Mouse (Mus musculus) G1E (cell line): ENCODE measurements around the gene Daam1. TPM values are rescaled to one million over a fixed set of nuclear protein-coding genes. Genes with fewer than 3 reads are reported as not detected.

ENCODE experiments used
- ATAC-seq: 2 replicates; pipeline ENCODE4 v1.8.0; 2016; ENCODE audit warnings: mild to moderate bottlenecking; ENCODE audit not compliant: insufficient number of reproducible peaks, poor library complexity, low FRiP score, severe bottlenecking; ENCODE audit errors: extremely low read depth
- DNase-seq: peaks from one replicate; pipeline ENCODE4 v3.0.0; 2012; ENCODE audit warnings: low spot score
- H3K27me3 ChIP-seq: 2 replicates; pipeline ENCODE4 v1.6.1; 2012; ENCODE audit warnings: mild to moderate bottlenecking, low read length, inconsistent platforms; ENCODE audit not compliant: insufficient read depth
- H3K36me3 ChIP-seq: replicated peaks from 2 replicates; pipeline ENCODE3; 2012; ENCODE audit warnings: mild to moderate bottlenecking, inconsistent platforms
- H3K4me1 ChIP-seq: 2 replicates; pipeline ENCODE4 v1.6.1; 2012; ENCODE audit warnings: low read depth, low read length, inconsistent platforms, mixed read lengths; ENCODE audit not compliant: insufficient read depth
- H3K4me3 ChIP-seq: 2 replicates; pipeline ENCODE4 v1.5.1; 2012; ENCODE audit warnings: low read depth, mild to moderate bottlenecking, inconsistent platforms, low read length, moderate library complexity, mixed read lengths
- H3K9me3 ChIP-seq: replicated peaks from 2 replicates; pipeline ENCODE4 v1.6.1; 2012; ENCODE audit warnings: inconsistent platforms
- CTCF ChIP-seq: IDR thresholded peaks from 2 replicates; pipeline ENCODE4 v1.5.1; 2012; ENCODE audit warnings: low read depth, low read length, inconsistent platforms, mixed read lengths
- GATA1 ChIP-seq: IDR thresholded peaks from 2 replicates; pipeline ENCODE4 v1.6.1; 2012; ENCODE audit warnings: borderline replicate concordance, low read length, inconsistent platforms, mixed read lengths
- GATA2 ChIP-seq: IDR thresholded peaks from 2 replicates; pipeline ENCODE4 v1.6.1; 2012; ENCODE audit warnings: low read depth, low read length, inconsistent platforms, borderline replicate concordance
- POLR2AphosphoS5 ChIP-seq: IDR thresholded peaks from 2 replicates; pipeline ENCODE4 v1.6.1; 2012; ENCODE audit warnings: low read depth, low read length, inconsistent platforms; ENCODE audit not compliant: insufficient replicate concordance
- TAL1 ChIP-seq: conservative IDR thresholded peaks from 2 replicates; pipeline ENCODE4 v1.6.1; 2012; ENCODE audit warnings: low read depth, low read length, inconsistent platforms, mixed read lengths
- polyA plus RNA-seq: library from polyadenylated mRNA; stranded (reverse); fragments of >175 nt; gene quantifications from 2 replicates; pipeline ENCODE4 v1.2.3, GENCODE M21; 2012
- total RNA-seq, 2 experiments: library from RNA; stranded (forward) in 1 of 2; stranded (reverse) in 1 of 2; fragments of 200-1000 nt in 1 of 2; fragments of >200 nt in 1 of 2; fragmentation: Nextera tagmentation in 1 of 2; gene quantifications; 2 replicates each; pipeline ENCODE4 v1.2.3; 2014 to 2017

Gene Daam1
- total and polyA plus RNA-seq, 3 experiments, result 19.8 to 69.8 (median 57.3) TPM

GRCm38 (mm10) chr12:71888370-71888769 lies 57.5 kb downstream of the Daam1 start:
- no peak for TF ChIP-seq GATA1
- TF ChIP-seq POLR2AphosphoS5, result no peak
- no peak for TF ChIP-seq GATA2
- no peak for TF ChIP-seq TAL1
- no peak for TF ChIP-seq CTCF
- H3K27me3 ChIP-seq, result no peaks in the 10 kb centered on the region
- ATAC-seq (no peak), DNase-seq (no peak)
- H3K36me3 ChIP-seq, result peaks cover 54% of the 10 kb centered on the region
- no peaks in the 10 kb centered on the region for H3K9me3 ChIP-seq
- H3K4me3 ChIP-seq, result no peak overlapping the region; the same call in 1 of the 2 replicates
- peaks cover 75% of the 10 kb centered on the region for H3K4me1 ChIP-seq

GRCm38 (mm10) chr12:71889266-71889665 lies 58.4 kb downstream of the Daam1 start:
- no peaks in the 10 kb centered on the region for H3K9me3 ChIP-seq
- ATAC-seq (no peak), DNase-seq (no peak)
- H3K4me1 ChIP-seq, result peaks cover 77% of the 10 kb centered on the region
- no peak overlapping the region; the same call in 1 of the 2 replicates for H3K4me3 ChIP-seq
- H3K27me3 ChIP-seq, result no peaks in the 10 kb centered on the region
- TF ChIP-seq POLR2AphosphoS5, result no peak
- TF ChIP-seq CTCF, result no peak
- TF ChIP-seq TAL1, result no peak
- no peak for TF ChIP-seq GATA1
- TF ChIP-seq GATA2, result no peak
- peaks cover 54% of the 10 kb centered on the region for H3K36me3 ChIP-seq

DNA sequence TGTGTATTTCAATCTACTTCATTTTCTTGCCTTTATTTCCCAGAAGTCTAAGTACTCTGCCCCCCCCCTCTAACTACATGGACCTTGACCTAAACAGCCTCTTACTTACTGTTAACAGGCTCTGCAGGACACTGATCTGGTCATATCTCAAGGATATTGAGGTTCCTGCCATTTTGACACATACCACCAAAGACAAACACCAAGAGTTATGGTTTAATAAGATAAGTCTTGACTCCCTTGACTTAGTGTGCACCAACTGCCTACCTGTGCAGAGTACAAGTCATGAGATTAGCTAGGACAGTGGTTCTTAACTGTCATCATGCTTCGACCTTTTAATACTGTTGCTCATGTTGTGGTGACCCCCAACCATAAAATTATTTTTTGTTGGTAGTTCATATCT lies 59.4 kb downstream of the Daam1 start:
- Histone ChIP-seq H3K9me3 (no peaks in the 10 kb centered on the region), H3K27me3 (no peaks in the 10 kb centered on the region), H3K4me3 (no peak overlapping the region), H3K36me3 (peaks cover 52% of the 10 kb centered on the region), H3K4me1 (peaks cover 79% of the 10 kb centered on the region)
- DNase-seq (no peak), ATAC-seq (no peak)
- TF ChIP-seq POLR2AphosphoS5, result no peak
- no peak for TF ChIP-seq GATA2
- TF ChIP-seq CTCF, result no peak
- TF ChIP-seq GATA1, result no peak
- no peak for TF ChIP-seq TAL1

DNA sequence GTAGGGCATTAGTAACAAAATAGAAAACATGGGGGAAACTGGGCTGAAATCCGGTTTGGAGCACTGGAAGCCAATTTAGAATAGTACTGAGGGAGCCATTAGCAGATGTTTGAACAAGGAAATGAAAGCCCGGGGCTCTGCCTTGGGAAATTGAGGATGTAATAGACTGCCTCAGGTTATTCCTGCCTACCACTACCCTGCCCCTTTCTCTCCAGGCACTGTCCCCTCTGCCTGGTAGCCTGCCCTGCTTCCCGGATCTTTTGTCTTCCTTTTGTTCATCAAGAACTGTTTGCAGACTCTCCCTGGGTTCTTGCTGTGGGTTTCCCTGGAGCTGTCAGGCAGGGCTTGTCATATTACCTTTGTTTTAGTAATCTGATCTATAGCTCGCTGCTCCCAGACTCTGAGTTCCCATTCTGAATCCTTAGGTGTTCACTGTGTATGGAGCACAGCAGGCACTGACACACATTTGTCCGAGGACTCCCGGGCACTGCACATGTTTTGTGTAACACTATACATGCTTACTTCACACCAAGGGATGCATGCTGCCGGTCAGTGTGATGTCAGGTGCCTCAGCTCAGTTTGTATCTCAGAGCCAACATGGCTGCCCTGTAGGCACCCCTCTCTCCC lies 61.0 kb downstream of the Daam1 start:
- DNase-seq (no peak), ATAC-seq (no peak)
- TF ChIP-seq GATA2 (no peak), POLR2AphosphoS5 (no peak), CTCF (no peak), TAL1 (no peak), GATA1 (no peak)
- Histone ChIP-seq H3K4me1 (peaks cover 83% of the 10 kb centered on the region), H3K9me3 (no peaks in the 10 kb centered on the region), H3K4me3 (no peak overlapping the region), H3K36me3 (peaks cover 53% of the 10 kb centered on the region), H3K27me3 (no peaks in the 10 kb centered on the region)

DNA sequence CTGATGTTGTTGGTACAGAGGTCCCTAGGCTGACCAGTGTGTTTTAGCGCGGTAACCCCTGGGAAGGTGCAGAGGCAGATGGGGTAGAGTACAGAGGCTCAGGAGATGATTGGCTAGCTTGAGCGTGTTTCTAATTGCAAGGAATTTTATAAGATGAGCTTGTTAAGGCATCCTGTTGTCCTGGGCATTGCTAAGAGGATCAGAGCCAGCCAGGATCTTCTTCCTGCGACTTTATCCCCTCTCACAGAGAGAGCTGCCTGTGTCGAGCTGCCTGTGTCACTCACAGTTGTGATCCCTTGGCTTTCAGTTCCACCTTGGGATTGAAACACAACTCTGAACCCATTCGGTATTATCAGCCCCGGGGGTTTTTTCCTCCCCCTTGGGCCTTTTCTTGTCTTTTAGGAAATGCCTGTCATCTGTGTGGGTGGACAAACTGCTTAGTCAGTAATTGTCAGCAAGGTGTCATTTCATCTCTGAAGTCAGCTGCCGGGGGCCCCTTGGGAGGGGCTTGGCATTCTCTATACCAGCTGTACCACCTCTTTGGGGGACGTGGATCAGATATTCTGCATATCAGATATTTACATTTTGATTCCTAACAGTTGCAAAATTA lies 62.2 kb downstream of the Daam1 start:
- TF ChIP-seq GATA2, result no peak
- TF ChIP-seq GATA1, result no peak
- no peak for TF ChIP-seq TAL1
- TF ChIP-seq CTCF, result no peak
- no peak for TF ChIP-seq POLR2AphosphoS5
- Histone ChIP-seq H3K4me1 (peaks cover 83% of the 10 kb centered on the region), H3K4me3 (no peak overlapping the region; the same call in 1 of the 2 replicates)

GRCm38 (mm10) chr12:71898231-71898630 lies 67.4 kb downstream of the Daam1 start:
- TF ChIP-seq POLR2AphosphoS5, result no peak
- no peak for TF ChIP-seq CTCF
- no peak for TF ChIP-seq GATA1
- TF ChIP-seq GATA2, result no peak
- no peak for TF ChIP-seq TAL1
- Histone ChIP-seq H3K4me1 (peaks cover 87% of the 10 kb centered on the region), H3K36me3 (peaks cover 76% of the 10 kb centered on the region), H3K9me3 (peaks cover 6% of the 10 kb centered on the region), H3K27me3 (no peaks in the 10 kb centered on the region), H3K4me3 (no peak overlapping the region)
- no peak for DNase-seq
- no peak for ATAC-seq

More for the DNA sequence above, 62.2 kb downstream of the Daam1 start:
- no peaks in the 10 kb centered on the region for H3K27me3 ChIP-seq
- peak; percentile 59 for DNase-seq
- H3K9me3 ChIP-seq, result no peaks in the 10 kb centered on the region
- peaks cover 61% of the 10 kb centered on the region for H3K36me3 ChIP-seq
- ATAC-seq, result peak; percentile 69
